Mouse (Mus musculus): ENCODE measurements around the gene Trpv5. TPM values are rescaled to one million over a fixed set of nuclear protein-coding genes. Genes with fewer than 3 reads are reported as not detected.

Gene Trpv5
- polyA plus RNA-seq, 1 experiment from 2014 or later, result not detected

DNA sequence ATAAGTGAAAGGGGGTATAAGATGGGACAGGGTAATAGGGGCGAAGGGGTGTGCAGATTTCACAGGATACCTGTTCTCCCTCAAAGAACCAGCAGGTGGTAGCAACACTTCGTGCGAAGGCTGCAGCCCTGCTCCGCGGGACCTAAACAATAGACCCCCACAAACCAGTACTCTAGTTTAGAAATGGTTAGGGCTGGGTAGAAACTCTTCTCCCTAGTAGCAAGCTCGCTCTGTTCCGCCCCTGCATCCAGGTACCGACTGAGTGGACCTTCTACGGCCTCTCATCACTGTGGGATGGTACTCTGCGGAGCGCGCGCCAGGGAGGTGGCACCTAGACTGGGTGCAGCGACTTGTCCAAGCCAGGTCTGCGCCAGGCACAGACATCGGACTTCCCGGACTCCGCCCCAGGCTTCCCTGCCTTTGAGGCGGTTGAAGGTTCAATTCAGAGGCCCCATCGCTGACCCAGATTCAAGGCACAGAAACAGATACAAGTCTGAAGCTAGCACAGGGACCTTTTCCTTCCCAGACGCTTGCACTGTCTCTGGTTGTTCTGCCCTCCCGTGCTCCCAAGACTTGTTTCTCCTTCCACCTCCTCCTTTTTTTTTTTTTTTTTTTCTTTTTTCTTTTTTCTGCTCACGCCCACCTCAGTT is 76.0 kb downstream of the Trpv5 start:
- ATAC-seq (ENCODE audit: insufficient number of reproducible peaks, insufficient read depth, low FRiP score, low read depth), result peak; percentile 44
- H3K9me3 ChIP-seq (ENCODE audit: control insufficient read depth, low read length), result no peaks in the 10 kb centered on the region
- H3K27ac ChIP-seq (replicated peaks in 1 of 2; ENCODE audit: control insufficient read depth in 1 of 2, insufficient read depth in 1 of 2, low read depth in 2 of 2, low read length in 2 of 2), result peak overlapping the region; percentile 4 to 57; a peak in 1 of 4 replicates
- no peaks in the 10 kb centered on the region for H3K36me3 ChIP-seq (ENCODE audit: control insufficient read depth, insufficient read depth, low read length)
- H3K9ac ChIP-seq (ENCODE audit: low read length), result peak overlapping the region; percentile 75
- H3K4me1 ChIP-seq (ENCODE audit: control insufficient read depth in 2 of 2, insufficient read depth in 2 of 2, low read length in 2 of 2), result peaks cover 2 to 3% of the 10 kb centered on the region in 2 experiments; a peak in 1 of 4 replicates
- peaks cover 14% of the 10 kb centered on the region for H3K27me3 ChIP-seq (ENCODE audit: control insufficient read depth, insufficient read depth, low read length)
- peak overlapping the region; percentile 77 to 95 for H3K4me3 ChIP-seq (ENCODE audit: control insufficient read depth in 1 of 2, insufficient read depth in 1 of 2, low read depth in 1 of 2, low read length in 2 of 2)
- peak overlapping the region; percentile 98 for H3K4me2 ChIP-seq (ENCODE audit: low read length)
- WGBS, result 2% methylated on average over 23 of the region's 23 CpGs

Other genes starting within 250 kb of the Trpv5 start
- not detected in 2 replicates for gene Gm10334, start 234.6 kb downstream of the Trpv5 start, polyA plus RNA-seq (2014; fragmentation: Nextera tagmentation; extraction: Ambion mirVana)
- gene Prss1, start 221.8 kb downstream of the Trpv5 start, polyA plus RNA-seq (2014; fragmentation: Nextera tagmentation; extraction: Ambion mirVana), result not detected in 2 replicates
- gene Prss2, start 159.0 kb downstream of the Trpv5 start, polyA plus RNA-seq (2014; fragmentation: Nextera tagmentation; extraction: Ambion mirVana), result not detected in 2 replicates
- 2.8 and 4.4 TPM in 2 replicates for gene Ephb6, start 75.3 kb downstream of the Trpv5 start, polyA plus RNA-seq (2014; fragmentation: Nextera tagmentation; extraction: Ambion mirVana)
- not detected in 2 replicates for gene Trpv6, start 44.4 kb downstream of the Trpv5 start, polyA plus RNA-seq (2014; fragmentation: Nextera tagmentation; extraction: Ambion mirVana)
- gene Llcfc1, start 3.7 kb upstream of the Trpv5 start, polyA plus RNA-seq (2014; fragmentation: Nextera tagmentation; extraction: Ambion mirVana), result not detected in 2 replicates
- 1.1 and 2.0 TPM in 2 replicates for gene Kel, start 23.6 kb upstream of the Trpv5 start, polyA plus RNA-seq (2014; fragmentation: Nextera tagmentation; extraction: Ambion mirVana)
- gene Olfr459, start 94.4 kb upstream of the Trpv5 start, polyA plus RNA-seq (2014; fragmentation: Nextera tagmentation; extraction: Ambion mirVana), result not detected in 2 replicates
- not detected in 2 replicates for gene Pip, start 166.8 kb upstream of the Trpv5 start, polyA plus RNA-seq (2014; fragmentation: Nextera tagmentation; extraction: Ambion mirVana)
- gene Sval2, start 172.2 kb upstream of the Trpv5 start, polyA plus RNA-seq (2014; fragmentation: Nextera tagmentation; extraction: Ambion mirVana), result not detected in 2 replicates

Measured in heart, embryonic 14.5 days (tissue).